Mouse (Mus musculus) heart, embryonic 11.5 days (tissue): ENCODE data around the gene Gm20388. TPM values are rescaled to one million over a fixed set of nuclear protein-coding genes. Genes with fewer than 3 reads are reported as not detected.
"Not testable (repeated sequence)": the region's sequence is repeated elsewhere in the genome, so short reads cannot be mapped to it uniquely, and the experiment has no call there.

Source experiments
- ATAC-seq: fragments of 200-750 bp; cut with Nextera tagmentation; replicated peaks from 2 replicates; pipeline ENCODE4 v1.8.0; 2017; ENCODE audit warnings: moderate library complexity; ENCODE audit not compliant: insufficient number of reproducible peaks, low FRiP score, low TSS enrichment
- H3K27ac ChIP-seq: fragments of 300-500 bp; sonication (generic); 2 replicates; pipeline ENCODE4 v1.5.1; 2014; ENCODE audit warnings: mild to moderate bottlenecking, low read depth, low read length
- H3K27me3 ChIP-seq: fragments of 300-500 bp; sonication (generic); 2 replicates; pipeline ENCODE4 v1.6.1; 2014; ENCODE audit warnings: mild to moderate bottlenecking, low read length, mixed read lengths; ENCODE audit not compliant: control insufficient read depth, insufficient read depth
- H3K36me3 ChIP-seq: fragments of 300-500 bp; sonication (generic); 2 replicates; pipeline ENCODE4 v1.6.1; 2014; ENCODE audit warnings: mild to moderate bottlenecking, low read length, moderate library complexity, mixed read lengths; ENCODE audit not compliant: control insufficient read depth, insufficient read depth
- H3K4me1 ChIP-seq: fragments of 300-500 bp; sonication (generic); 2 replicates; pipeline ENCODE4 v1.6.1; 2014; ENCODE audit warnings: low read length; ENCODE audit not compliant: control insufficient read depth, insufficient read depth
- H3K4me2 ChIP-seq: fragments of 300-500 bp; sonication (generic); 2 replicates; pipeline ENCODE4 v1.6.1; 2014; ENCODE audit warnings: mild to moderate bottlenecking, moderate library complexity
- H3K4me3 ChIP-seq: fragments of 300-500 bp; sonication (generic); 2 replicates; pipeline ENCODE4 v1.5.1; 2014; ENCODE audit warnings: low read depth, low read length
- H3K9ac ChIP-seq: fragments of 300-500 bp; sonication (generic); 2 replicates; pipeline ENCODE4 v1.6.1; 2014; ENCODE audit warnings: mild to moderate bottlenecking, low read depth, low read length, moderate library complexity
- H3K9me3 ChIP-seq: fragments of 300-500 bp; sonication (generic); replicated peaks from 2 replicates; pipeline ENCODE4 v1.6.1; 2016; ENCODE audit warnings: low read length; ENCODE audit not compliant: control insufficient read depth
- WGBS: fragments of 180-500 bp; shearing (Covaris S2); extraction: QIAGEN DNeasy Blood & Tissue Kit; methylation state at CpG from one replicate; pipeline ENCODE4 v1.1.7; 2014; ENCODE audit not compliant: insufficient replicate concordance; 5-methylcytosine and 5-hydroxymethylcytosine counted together
- polyA plus RNA-seq: library from polyadenylated mRNA; unstranded; fragments of >200 nt; fragmentation: Nextera tagmentation; extraction: Ambion mirVana; gene quantifications from 2 replicates; pipeline ENCODE4 v1.2.1, GENCODE M21; 2014

Gene Gm20388
- polyA plus RNA-seq, 1 experiment from 2014 or later = 6.4 TPM

GRCm38 (mm10) chr8:123514781-123515539 lies 3604.3 kb downstream of the Gm20388 start, which contains the start of gene Dbndd1:
TSS of gene Dbndd1 (minus strand) at chr8:123515463.
- Histone ChIP-seq H3K27me3 (peaks cover 36% of the 10 kb centered on the region), H3K4me2 (peak within 1 kb of the TSS; percentile 99), H3K4me3 (peak within 1 kb of the TSS; percentile 68), H3K9ac (peak within 1 kb of the TSS; percentile 62), H3K36me3 (no peaks in the 10 kb centered on the region), H3K27ac (no peak within 1 kb of the TSS), H3K4me1 (peaks cover 13% of the 10 kb centered on the region), H3K9me3 (no peaks in the 10 kb centered on the region)
- 0 out of 2 replicates have a peak, but pooled peaks have one; percentile 16 for ATAC-seq
- WGBS = under 1% methylated on average over 43 of the region's 63 CpGs

DNA sequence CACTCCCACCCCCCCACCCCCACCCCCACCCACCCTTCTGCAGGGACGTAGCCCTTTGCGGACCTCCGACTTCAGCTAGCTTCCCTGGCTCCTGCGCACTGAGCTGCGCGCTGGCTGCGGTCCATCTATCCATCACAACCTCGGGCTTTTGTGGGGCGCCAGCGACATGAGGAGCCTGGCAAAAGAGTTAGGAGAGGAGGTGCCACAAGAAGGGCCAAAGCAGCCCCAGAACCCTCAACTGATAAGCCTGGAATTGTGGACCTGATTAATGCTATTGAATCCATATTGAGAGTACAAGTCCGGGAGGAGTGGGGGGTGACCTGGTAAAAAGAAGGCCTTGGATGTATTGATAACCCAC lies 3604.9 kb downstream of the Gm20388 start:
- ATAC-seq = no peak
- H3K4me3 ChIP-seq = peak overlapping the region; percentile 68
- H3K27ac ChIP-seq = no peak overlapping the region
- H3K36me3 ChIP-seq = no peaks in the 10 kb centered on the region
- H3K9ac ChIP-seq = no peak overlapping the region
- no peaks in the 10 kb centered on the region for H3K9me3 ChIP-seq
- peak overlapping the region; percentile 99 for H3K4me2 ChIP-seq
- WGBS = 2% methylated on average over 6 of the region's 11 CpGs
- H3K4me1 ChIP-seq = peaks cover 13% of the 10 kb centered on the region
- peaks cover 36% of the 10 kb centered on the region for H3K27me3 ChIP-seq

GRCm38 (mm10) chr8:123516596-123516995 lies 3606.0 kb downstream of the Gm20388 start:
- Histone ChIP-seq H3K4me3 (no peak overlapping the region), H3K4me2 (no peak overlapping the region), H3K36me3 (no peaks in the 10 kb centered on the region), H3K9me3 (no peaks in the 10 kb centered on the region), H3K27me3 (peaks cover 36% of the 10 kb centered on the region), H3K27ac (no peak overlapping the region), H3K9ac (no peak overlapping the region), H3K4me1 (peaks cover 13% of the 10 kb centered on the region)
- no peak for ATAC-seq
- WGBS = 45% methylated on average over 2 of the region's 2 CpGs

- WGBS = 37% methylated on average over 10 of the region's 10 CpGs
- H3K9ac ChIP-seq = no peak overlapping the region
- ATAC-seq = no peak
Measured at GRCm38 (mm10) chr8:123518172-123518571, 3607.5 kb downstream of the Gm20388 start.

GRCm38 (mm10) chr8:123518667-123519066 lies 3608.0 kb downstream of the Gm20388 start, which contains the start of gene Gas8:
TSS of gene Gas8 (plus strand) at chr8:123518834.
- H3K36me3 ChIP-seq = no peaks in the 10 kb centered on the region; the same call in 1 of the 2 replicates
- ATAC-seq = peak; percentile 80
- under 1% methylated on average over 20 of the region's 20 CpGs for WGBS

More at GRCm38 (mm10) chr8:123518172-123518571, 3607.5 kb downstream of the Gm20388 start:
- Histone ChIP-seq H3K4me1 (peaks cover 13% of the 10 kb centered on the region), H3K27me3 (peaks cover 28% of the 10 kb centered on the region), H3K4me2 (peak overlapping the region; percentile 86), H3K27ac (no peak overlapping the region), H3K4me3 (peak overlapping the region; percentile 62; the same call in 1 of the 2 replicates), H3K36me3 (no peaks in the 10 kb centered on the region; the same call in 1 of the 2 replicates), H3K9me3 (no peaks in the 10 kb centered on the region)

DNA sequence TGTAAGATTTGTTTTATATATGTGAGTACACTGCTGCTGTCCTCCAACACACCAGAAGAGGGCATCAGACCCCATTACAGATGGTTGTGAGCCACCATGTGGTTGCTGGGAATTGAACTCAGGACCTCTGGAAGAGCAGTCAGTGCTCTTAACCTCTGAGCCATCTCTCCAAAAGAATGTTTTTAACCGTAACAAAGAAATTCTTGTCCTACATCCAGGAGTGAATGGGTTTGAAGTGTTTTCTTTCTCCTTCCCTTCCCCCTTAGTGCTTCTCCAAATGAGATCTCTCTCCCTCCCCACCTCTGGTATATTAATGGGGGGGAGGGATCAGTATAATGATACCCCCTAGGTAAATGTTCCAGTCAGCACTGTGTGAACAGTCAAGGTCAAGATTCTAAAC lies 3609.4 kb downstream of the Gm20388 start:
- not testable (repeated sequence) for H3K9me3 ChIP-seq, H3K27ac ChIP-seq, H3K4me3 ChIP-seq, ATAC-seq, H3K36me3 ChIP-seq, H3K9ac ChIP-seq, H3K4me2 ChIP-seq, H3K4me1 ChIP-seq
- WGBS = 97% methylated on average over 1 of the region's 1 CpGs
- peaks cover 15% of the 10 kb centered on the region for H3K27me3 ChIP-seq

More at GRCm38 (mm10) chr8:123518667-123519066, 3608.0 kb downstream of the Gm20388 start, which contains the start of gene Gas8:
- H3K4me2 ChIP-seq = peak within 1 kb of the TSS; percentile 86
- peaks cover 27% of the 10 kb centered on the region for H3K27me3 ChIP-seq
- H3K4me3 ChIP-seq = peak within 1 kb of the TSS; percentile 62
- H3K27ac ChIP-seq = no peak within 1 kb of the TSS
- H3K9ac ChIP-seq = peak within 1 kb of the TSS; percentile 76
- H3K9me3 ChIP-seq = no peaks in the 10 kb centered on the region
- H3K4me1 ChIP-seq = peaks cover 13% of the 10 kb centered on the region

- H3K36me3 ChIP-seq = peaks cover 36% of the 10 kb centered on the region
- H3K4me1 ChIP-seq = no peaks in the 10 kb centered on the region
- H3K27me3 ChIP-seq = no peaks in the 10 kb centered on the region
- H3K9ac ChIP-seq = no peak overlapping the region
- ATAC-seq = no peak
- H3K27ac ChIP-seq = no peak overlapping the region
- no peak overlapping the region for H3K4me2 ChIP-seq
- no peaks in the 10 kb centered on the region for H3K9me3 ChIP-seq
- 80% methylated on average over 25 of the region's 25 CpGs for WGBS
- H3K4me3 ChIP-seq = no peak overlapping the region
Measured at GRCm38 (mm10) chr8:123527720-123528489, 3617.3 kb downstream of the Gm20388 start.

DNA sequence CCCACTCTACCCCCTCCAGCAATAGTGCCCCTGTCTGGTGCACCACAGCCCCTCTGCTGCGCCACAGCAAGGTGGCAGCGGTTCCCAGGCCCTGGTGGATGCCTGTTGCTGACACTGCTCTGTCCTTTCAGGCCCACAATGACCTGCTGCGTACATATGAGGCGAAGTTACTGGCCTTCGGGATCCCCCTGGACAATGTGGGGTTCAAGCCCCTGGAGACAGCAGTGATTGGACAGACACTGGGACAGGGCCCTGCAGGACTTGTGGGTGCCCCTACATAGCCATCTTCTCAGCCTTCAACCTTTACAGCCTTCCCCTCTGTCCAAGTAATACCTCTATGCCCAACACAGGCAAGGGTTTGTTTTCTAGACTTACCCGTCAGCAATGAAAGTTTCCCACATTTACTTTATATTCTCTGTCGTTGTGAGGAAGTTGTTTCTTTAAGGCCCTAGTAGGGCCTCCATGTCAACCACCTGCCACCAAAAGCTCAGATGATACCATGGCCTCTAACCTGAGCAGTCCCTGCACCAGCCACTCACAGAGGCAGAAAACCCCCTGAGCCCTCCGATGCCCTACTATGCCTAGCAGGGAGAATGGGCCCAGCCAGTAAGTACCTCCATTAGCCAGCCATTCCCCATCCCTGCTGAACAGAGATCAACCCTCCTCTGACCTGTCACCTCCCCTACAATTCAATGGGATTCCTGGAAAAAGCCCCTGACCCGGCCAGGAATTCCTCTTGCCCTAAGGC lies 3625.8 kb downstream of the Gm20388 start:
- peaks cover 15% of the 10 kb centered on the region for H3K27me3 ChIP-seq
- H3K36me3 ChIP-seq = peaks cover 2% of the 10 kb centered on the region; the same call in 1 of the 2 replicates
- no peaks in the 10 kb centered on the region for H3K4me1 ChIP-seq
- H3K4me2 ChIP-seq = no peak overlapping the region
- ATAC-seq = no peak
- H3K9me3 ChIP-seq = no peaks in the 10 kb centered on the region
- no peak overlapping the region for H3K27ac ChIP-seq
- H3K9ac ChIP-seq = no peak overlapping the region
- H3K4me3 ChIP-seq = no peak overlapping the region
- 92% methylated on average over 9 of the region's 9 CpGs for WGBS
